Mouse (Mus musculus) lung, embryonic 16.5 days (tissue): ENCODE results near the gene Scgb3a1. TPM values are rescaled to one million over a fixed set of nuclear protein-coding genes. Genes with fewer than 3 reads are reported as not detected.
A peak's percentile ranks its signal among the peaks of the same experiment; 100 is the strongest.

Experiments
- ATAC-seq: fragments of 200-750 bp; cut with Nextera tagmentation; 2 replicates; pipeline ENCODE4 v1.8.0; 2017; ENCODE audit warnings: low read depth, mild to moderate bottlenecking, moderate library complexity
- H3K27ac ChIP-seq: fragments of 300-500 bp; sonication (generic); 2 replicates; pipeline ENCODE4 v1.5.1; 2014; ENCODE audit warnings: mild to moderate bottlenecking, control low read depth, low read length
- H3K27me3 ChIP-seq: fragments of 300-500 bp; sonication (generic); 2 replicates; pipeline ENCODE4 v1.6.1; 2014; ENCODE audit warnings: low read depth, low read length, mixed read lengths; ENCODE audit not compliant: control insufficient read depth, insufficient read depth
- H3K36me3 ChIP-seq: fragments of 300-500 bp; sonication (generic); 2 replicates; pipeline ENCODE4 v1.6.1; 2014; ENCODE audit warnings: low read length; ENCODE audit not compliant: control insufficient read depth, insufficient read depth
- H3K4me1 ChIP-seq: fragments of 300-500 bp; sonication (generic); replicated peaks from 2 replicates; pipeline ENCODE4 v1.6.1; 2014; ENCODE audit warnings: low read length, mixed read lengths; ENCODE audit not compliant: control insufficient read depth, insufficient read depth
- H3K4me2 ChIP-seq: fragments of 300-500 bp; sonication (generic); 2 replicates; pipeline ENCODE4 v1.6.1; 2014; ENCODE audit warnings: low read depth, low read length, control low read depth
- H3K4me3 ChIP-seq: fragments of 300-500 bp; sonication (generic); 2 replicates; pipeline ENCODE4 v1.5.1; 2014; ENCODE audit warnings: mild to moderate bottlenecking, low read length, control low read depth
- H3K9ac ChIP-seq: fragments of 300-500 bp; sonication (generic); 2 replicates; pipeline ENCODE4 v1.6.1; 2014; ENCODE audit warnings: low read length, control low read depth
- H3K9me3 ChIP-seq: fragments of 300-500 bp; sonication (generic); 2 replicates; pipeline ENCODE4 v1.6.1; 2016; ENCODE audit warnings: low read length; ENCODE audit not compliant: control insufficient read depth
- WGBS: fragments of 180-500 bp; shearing (Covaris S2); extraction: QIAGEN DNeasy Blood & Tissue Kit; methylation state at CpG from one replicate; pipeline ENCODE4 v1.1.7; 2014; 5-methylcytosine and 5-hydroxymethylcytosine counted together
- polyA plus RNA-seq: library from polyadenylated mRNA; unstranded; fragments of >200 nt; fragmentation: Nextera tagmentation; extraction: Ambion mirVana; gene quantifications from 2 replicates; pipeline ENCODE4 v1.2.1, GENCODE M21; 2015

Scgb3a1 gene
- polyA plus RNA-seq, 1 experiment from 2014 or later: 3.1 TPM

DNA sequence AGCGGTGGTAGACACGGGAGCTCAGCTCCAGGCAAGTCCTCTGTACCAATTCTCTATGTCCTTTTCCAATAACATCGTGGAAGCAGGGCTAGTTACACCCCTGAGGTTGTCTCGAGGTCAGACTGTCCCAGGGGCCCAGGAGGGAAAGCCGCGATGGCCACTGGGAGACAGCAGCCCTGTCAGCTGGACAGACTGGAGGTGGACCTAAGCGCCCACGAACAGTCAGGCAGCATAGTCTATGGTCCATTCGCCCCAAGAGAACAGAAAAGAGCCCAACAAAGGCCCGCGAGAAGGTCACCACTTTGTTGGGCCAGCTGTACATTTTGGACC, 10.4 kb upstream of the Scgb3a1 start:
- Histone ChIP-seq H3K9me3 (no peaks in the 10 kb centered on the region), H3K27ac (no peak overlapping the region), H3K4me3 (no peak overlapping the region), H3K4me2 (peak overlapping the region; percentile 31), H3K36me3 (no peaks in the 10 kb centered on the region), H3K9ac (no peak overlapping the region), H3K27me3 (no peaks in the 10 kb centered on the region), H3K4me1 (peaks cover 3% of the 10 kb centered on the region; the same call in 1 of the 2 replicates)
- ATAC-seq: peak; percentile 26
- 31% methylated on average over 11 of the region's 11 CpGs for WGBS

DNA sequence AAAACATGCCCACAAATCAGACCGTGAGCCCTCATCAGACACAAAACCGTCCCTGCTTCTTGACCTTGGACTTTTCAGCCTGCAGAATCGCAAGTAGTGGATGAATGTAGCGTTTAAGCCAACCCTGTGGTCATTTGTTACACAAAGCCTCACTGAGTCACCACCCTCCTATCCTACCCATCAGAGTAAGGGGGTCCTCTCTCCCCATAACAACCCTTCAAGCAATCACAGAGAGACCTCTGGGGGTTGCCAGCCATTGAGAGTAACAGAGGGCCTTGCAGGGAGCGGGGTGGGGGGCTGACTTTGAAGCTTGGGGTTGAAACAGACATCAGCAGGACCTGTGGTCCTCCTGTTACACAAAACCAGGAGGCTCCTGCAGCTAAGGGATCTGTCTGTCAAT, 8.8 kb upstream of the Scgb3a1 start:
- Histone ChIP-seq H3K4me2 (no peak overlapping the region), H3K4me1 (peaks cover 3% of the 10 kb centered on the region), H3K4me3 (no peak overlapping the region), H3K9me3 (no peaks in the 10 kb centered on the region), H3K27me3 (no peaks in the 10 kb centered on the region), H3K27ac (no peak overlapping the region), H3K9ac (no peak overlapping the region), H3K36me3 (no peaks in the 10 kb centered on the region)
- 82% methylated on average over 5 of the region's 5 CpGs for WGBS
- ATAC-seq: no peak

DNA sequence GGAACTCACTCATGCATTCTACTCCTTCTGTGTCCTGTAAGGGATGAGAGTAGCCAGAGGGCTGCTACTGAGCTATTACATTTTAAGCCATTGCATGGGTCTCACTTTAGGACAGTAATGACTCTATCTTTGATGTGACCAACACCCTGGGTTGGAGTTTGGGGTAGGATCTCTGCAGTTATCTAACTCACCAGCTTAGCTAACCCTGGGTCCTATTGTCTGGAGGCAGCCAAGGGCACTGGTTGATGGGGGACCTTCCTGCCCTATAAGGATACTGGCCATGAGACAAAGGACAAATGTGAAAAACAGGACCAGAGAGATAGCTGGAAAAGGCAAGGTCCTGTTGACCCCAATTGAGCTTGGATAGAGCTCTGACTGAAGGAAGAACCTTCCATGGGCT, 7.9 kb upstream of the Scgb3a1 start:
- no peaks in the 10 kb centered on the region for H3K9me3 ChIP-seq
- peaks cover 3% of the 10 kb centered on the region for H3K4me1 ChIP-seq
- ATAC-seq: no peak
- H3K36me3 ChIP-seq: no peaks in the 10 kb centered on the region
- H3K9ac ChIP-seq: no peak overlapping the region
- H3K4me3 ChIP-seq: no peak overlapping the region
- H3K27me3 ChIP-seq: no peaks in the 10 kb centered on the region
- no peak overlapping the region for H3K27ac ChIP-seq
- no peak overlapping the region for H3K4me2 ChIP-seq

DNA sequence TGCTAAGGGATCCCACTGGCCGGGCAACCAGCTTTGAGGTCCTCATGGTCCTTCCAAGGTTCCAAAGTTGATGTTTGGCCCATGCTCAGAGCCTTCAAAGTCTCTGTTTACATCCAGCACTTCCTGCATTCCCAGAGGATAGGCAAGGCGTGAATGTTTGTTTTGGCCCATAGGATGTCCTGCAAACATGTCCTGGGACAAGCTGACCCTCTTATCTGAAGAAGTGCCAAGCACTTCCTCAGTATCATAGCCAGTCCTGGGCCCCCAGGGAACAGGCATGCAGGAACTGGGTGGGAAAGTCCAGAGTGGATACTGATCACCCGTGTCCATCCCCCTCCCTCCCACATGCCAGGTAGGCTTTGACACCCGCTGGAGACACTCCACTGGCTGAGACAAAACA, 5.3 kb upstream of the Scgb3a1 start:
- H3K4me3 ChIP-seq: no peak overlapping the region
- ATAC-seq: peak; percentile 52
- WGBS: 52% methylated on average over 4 of the region's 4 CpGs

DNA sequence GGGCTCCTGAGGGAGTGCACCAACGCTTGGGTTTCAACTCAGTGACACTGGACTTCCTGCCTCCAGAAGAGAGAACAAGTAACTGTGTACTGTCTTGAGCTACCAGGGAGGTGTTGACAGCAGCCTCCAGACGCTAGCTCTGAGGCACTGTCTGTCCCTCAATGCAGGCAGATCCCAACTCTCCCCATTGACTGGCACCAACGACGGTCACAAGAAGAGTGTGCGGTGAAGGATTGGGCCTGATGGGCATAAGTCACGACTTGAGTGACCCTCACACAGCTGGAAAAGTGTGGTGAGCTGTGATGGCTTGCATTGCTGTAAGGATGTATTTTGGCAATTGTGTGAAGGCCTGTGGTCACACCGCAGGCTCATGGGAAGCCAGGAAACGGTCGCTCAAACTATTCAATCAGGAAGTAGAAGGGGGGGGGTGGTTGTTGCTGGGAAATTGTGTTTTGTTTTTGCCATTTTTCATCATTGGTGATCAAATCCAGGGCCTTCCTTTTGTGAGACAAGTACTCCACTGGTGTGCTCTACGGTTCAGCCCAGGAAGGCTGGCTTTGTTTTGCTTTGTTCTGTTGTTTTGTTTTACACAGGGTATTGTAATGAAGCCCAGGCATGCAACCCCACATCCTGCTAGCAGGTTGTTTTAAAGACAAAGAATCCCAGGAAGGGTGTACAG, 4.5 kb upstream of the Scgb3a1 start:
- ATAC-seq: peak; percentile 63
- no peaks in the 10 kb centered on the region for H3K27me3 ChIP-seq
- H3K9me3 ChIP-seq: no peaks in the 10 kb centered on the region
- H3K4me1 ChIP-seq: no peaks in the 10 kb centered on the region; the same call in 1 of the 2 replicates
- no peak overlapping the region for H3K4me2 ChIP-seq
- no peak overlapping the region for H3K4me3 ChIP-seq
- peak overlapping the region; percentile 69 for H3K27ac ChIP-seq
- H3K9ac ChIP-seq: no peak overlapping the region
- 55% methylated on average over 10 of the region's 10 CpGs for WGBS
- H3K36me3 ChIP-seq: no peaks in the 10 kb centered on the region

More for the DNA sequence above, 5.3 kb upstream of the Scgb3a1 start:
- peaks cover under 1% of the 10 kb centered on the region for H3K4me1 ChIP-seq
- no peak overlapping the region for H3K4me2 ChIP-seq
- H3K36me3 ChIP-seq: no peaks in the 10 kb centered on the region
- no peaks in the 10 kb centered on the region for H3K9me3 ChIP-seq
- H3K27me3 ChIP-seq: no peaks in the 10 kb centered on the region
- H3K9ac ChIP-seq: no peak overlapping the region
- H3K27ac ChIP-seq: no peak overlapping the region

DNA sequence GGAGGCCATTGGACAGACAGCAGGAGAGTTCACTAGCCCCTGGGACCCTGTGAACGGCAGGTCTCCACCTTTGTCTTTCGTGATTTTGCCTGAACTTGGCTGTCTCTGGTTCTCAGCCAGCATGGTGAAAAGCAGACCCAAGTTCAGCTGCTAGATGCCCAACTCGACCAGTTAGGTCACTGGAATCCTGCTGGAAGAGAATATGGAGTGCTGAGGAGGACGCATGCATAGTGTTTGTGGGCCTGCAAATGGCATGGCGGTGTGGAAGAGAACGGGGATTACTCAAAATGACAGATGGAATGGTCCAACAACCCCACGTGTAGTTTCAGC, 4.0 kb upstream of the Scgb3a1 start:
- H3K9me3 ChIP-seq: no peaks in the 10 kb centered on the region
- ATAC-seq: no peak
- no peaks in the 10 kb centered on the region; the same call in 1 of the 2 replicates for H3K4me1 ChIP-seq
- no peak overlapping the region for H3K4me2 ChIP-seq
- no peaks in the 10 kb centered on the region for H3K36me3 ChIP-seq
- H3K9ac ChIP-seq: no peak overlapping the region
- WGBS: 68% methylated on average over 7 of the region's 7 CpGs
- H3K27me3 ChIP-seq: no peaks in the 10 kb centered on the region
- no peak overlapping the region for H3K4me3 ChIP-seq
- peak overlapping the region; percentile 69 for H3K27ac ChIP-seq

GRCm38 (mm10) chr11:49662292-49662780, 1.1 kb upstream of the Scgb3a1 start:
- Histone ChIP-seq H3K27ac (no peak overlapping the region), H3K27me3 (no peaks in the 10 kb centered on the region), H3K9ac (no peak overlapping the region), H3K9me3 (no peaks in the 10 kb centered on the region), H3K4me1 (no peaks in the 10 kb centered on the region; the same call in 1 of the 2 replicates), H3K36me3 (no peaks in the 10 kb centered on the region), H3K4me3 (no peak overlapping the region), H3K4me2 (no peak overlapping the region)
- 52% methylated on average over 15 of the region's 15 CpGs for WGBS
- no peak for ATAC-seq

GRCm38 (mm10) chr11:49664262-49665140, 1.1 kb downstream of the Scgb3a1 start:
- Histone ChIP-seq H3K9me3 (no peaks in the 10 kb centered on the region), H3K27me3 (no peaks in the 10 kb centered on the region), H3K9ac (no peak overlapping the region), H3K36me3 (no peaks in the 10 kb centered on the region), H3K4me3 (no peak overlapping the region), H3K4me1 (no peaks in the 10 kb centered on the region; the same call in 1 of the 2 replicates), H3K27ac (no peak overlapping the region), H3K4me2 (no peak overlapping the region)
- 70% methylated on average over 12 of the region's 12 CpGs for WGBS
- peak; percentile 23; the same call in 1 of the 2 replicates for ATAC-seq

DNA sequence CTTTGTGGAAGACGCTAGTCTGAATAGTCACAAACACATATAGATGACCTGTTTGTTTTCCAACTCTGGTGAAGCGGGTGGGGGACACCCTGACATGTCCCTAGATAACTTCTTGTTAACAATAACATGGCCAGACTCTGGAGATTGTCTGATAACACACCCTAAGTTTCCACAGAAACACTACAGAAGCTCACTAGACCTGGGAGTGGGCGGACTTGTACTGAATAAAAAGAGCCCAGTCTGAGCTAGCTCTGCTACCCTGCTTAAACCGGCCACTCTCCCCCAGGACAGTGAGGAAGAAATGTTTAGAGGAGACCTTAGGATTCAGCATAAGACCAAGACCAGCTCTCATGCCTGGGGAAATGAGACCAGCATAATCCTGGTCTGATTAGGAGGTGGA, 2.1 kb downstream of the Scgb3a1 start:
- Histone ChIP-seq H3K4me2 (no peak overlapping the region), H3K27ac (no peak overlapping the region), H3K9me3 (no peaks in the 10 kb centered on the region), H3K9ac (no peak overlapping the region), H3K36me3 (peaks cover 7% of the 10 kb centered on the region), H3K4me1 (no peaks in the 10 kb centered on the region), H3K27me3 (no peaks in the 10 kb centered on the region), H3K4me3 (no peak overlapping the region)
- ATAC-seq: no peak
- WGBS: 70% methylated on average over 4 of the region's 4 CpGs
